Mouse (Mus musculus): ENCODE results near the gene A230050P20Rik. TPM values are rescaled to one million over a fixed set of nuclear protein-coding genes. Genes with fewer than 3 reads are reported as not detected.

Gene A230050P20Rik
- polyA plus RNA-seq, 1 experiment from 2014 or later, result 7.6 TPM

DNA sequence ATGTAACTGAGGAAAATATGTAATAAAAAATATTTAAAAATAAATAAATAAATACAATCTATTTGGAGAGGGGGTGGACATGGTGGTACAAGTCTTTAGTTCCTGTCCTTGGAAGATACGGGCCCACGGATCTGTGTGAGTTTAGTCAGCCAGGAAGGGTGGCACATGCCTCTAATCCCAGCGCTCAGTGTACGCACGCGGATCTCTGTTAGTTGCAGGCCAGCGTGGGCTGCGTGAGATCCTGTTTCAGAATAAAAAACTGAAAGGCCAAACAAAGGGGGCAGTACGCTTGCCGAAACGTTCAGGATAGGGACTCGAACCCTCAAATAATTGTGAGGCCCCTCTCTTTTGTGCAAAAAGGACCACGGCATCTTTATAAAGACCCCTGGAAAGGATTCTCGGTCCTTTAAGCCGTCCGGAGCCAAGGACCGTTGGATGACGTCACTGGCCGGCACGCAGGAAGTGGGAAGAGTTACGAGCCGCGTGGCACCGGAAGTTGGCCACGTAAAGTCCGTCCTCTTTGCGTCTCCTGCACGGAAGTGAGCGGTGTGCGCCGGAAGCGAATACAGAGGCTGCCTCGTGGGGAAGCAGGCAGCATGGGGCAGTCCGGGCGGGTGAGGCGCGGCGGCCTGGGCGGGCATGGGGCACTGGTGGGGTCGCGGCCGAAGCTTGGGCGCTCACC lies 19.4 kb downstream of the A230050P20Rik start, which contains the start of gene Ppan:
Gene Ppan, plus strand, starts transcription at position 472 of the 682 bp plus-strand sequence.
- Histone ChIP-seq H3K4me1 (replicated peaks; ENCODE audit: insufficient read depth, low read length) (no peaks in the 10 kb centered on the region), H3K9me3 (replicated peaks; ENCODE audit: low read length) (no peaks in the 10 kb centered on the region), H3K27me3 (ENCODE audit: insufficient read depth, low read length) (no peaks in the 10 kb centered on the region), H3K9ac (ENCODE audit: low read depth, low read length) (peak within 1 kb of the TSS; percentile 88), H3K27ac (peak within 1 kb of the TSS; percentile 83), H3K4me2 (ENCODE audit: low read length) (peak within 1 kb of the TSS; percentile 64), H3K36me3 (ENCODE audit: insufficient read depth, low read length) (peaks cover 28% of the 10 kb centered on the region), H3K4me3 (replicated peaks; ENCODE audit: low read depth, low read length) (peak within 1 kb of the TSS; percentile 62)
- under 1% methylated on average over 36 of the region's 43 CpGs for WGBS
- DNase-seq (ENCODE audit: low spot score) (peak; percentile 99), ATAC-seq (replicated peaks; ENCODE audit: low FRiP score, low read depth) (peak; percentile 94)
- TF ChIP-seq CTCF (IDR thresholded peaks at IDR 0.05; ENCODE audit: low read depth), result no peak

DNA sequence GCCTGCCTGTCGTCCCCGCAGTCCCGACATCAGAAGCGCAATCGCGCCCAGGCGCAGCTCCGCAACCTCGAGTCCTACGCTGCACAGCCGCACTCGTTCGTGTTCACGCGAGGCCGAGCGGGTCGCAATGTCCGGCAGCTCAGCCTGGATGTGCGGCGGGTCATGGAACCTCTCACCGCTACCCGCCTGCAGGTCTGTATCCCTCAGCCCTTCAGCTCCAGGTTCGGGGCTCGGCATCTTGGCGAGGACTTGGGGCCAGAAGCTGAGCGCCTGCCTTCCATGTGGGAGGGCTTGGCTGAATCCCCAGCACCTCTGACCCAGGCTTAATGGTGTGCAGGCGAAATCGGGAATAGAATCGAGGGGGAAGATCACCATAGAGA lies 19.9 kb downstream of the A230050P20Rik start:
- Histone ChIP-seq H3K4me3 (replicated peaks; ENCODE audit: low read depth, low read length) (peak overlapping the region; percentile 62), H3K4me2 (ENCODE audit: low read length) (peak overlapping the region; percentile 64), H3K36me3 (ENCODE audit: insufficient read depth, low read length) (peaks cover 33% of the 10 kb centered on the region), H3K9ac (ENCODE audit: low read depth, low read length) (peak overlapping the region; percentile 88), H3K4me1 (replicated peaks; ENCODE audit: insufficient read depth, low read length) (no peaks in the 10 kb centered on the region), H3K27ac (peak overlapping the region; percentile 83), H3K27me3 (ENCODE audit: insufficient read depth, low read length) (no peaks in the 10 kb centered on the region), H3K9me3 (replicated peaks; ENCODE audit: low read length) (no peaks in the 10 kb centered on the region)
- peak; percentile 24 for DNase-seq (ENCODE audit: low spot score)
- under 1% methylated on average over 27 of the region's 30 CpGs for WGBS
- TF ChIP-seq CTCF (IDR thresholded peaks at IDR 0.05; ENCODE audit: low read depth), result no peak
- peak; percentile 30 for ATAC-seq (replicated peaks; ENCODE audit: low FRiP score, low read depth)

DNA sequence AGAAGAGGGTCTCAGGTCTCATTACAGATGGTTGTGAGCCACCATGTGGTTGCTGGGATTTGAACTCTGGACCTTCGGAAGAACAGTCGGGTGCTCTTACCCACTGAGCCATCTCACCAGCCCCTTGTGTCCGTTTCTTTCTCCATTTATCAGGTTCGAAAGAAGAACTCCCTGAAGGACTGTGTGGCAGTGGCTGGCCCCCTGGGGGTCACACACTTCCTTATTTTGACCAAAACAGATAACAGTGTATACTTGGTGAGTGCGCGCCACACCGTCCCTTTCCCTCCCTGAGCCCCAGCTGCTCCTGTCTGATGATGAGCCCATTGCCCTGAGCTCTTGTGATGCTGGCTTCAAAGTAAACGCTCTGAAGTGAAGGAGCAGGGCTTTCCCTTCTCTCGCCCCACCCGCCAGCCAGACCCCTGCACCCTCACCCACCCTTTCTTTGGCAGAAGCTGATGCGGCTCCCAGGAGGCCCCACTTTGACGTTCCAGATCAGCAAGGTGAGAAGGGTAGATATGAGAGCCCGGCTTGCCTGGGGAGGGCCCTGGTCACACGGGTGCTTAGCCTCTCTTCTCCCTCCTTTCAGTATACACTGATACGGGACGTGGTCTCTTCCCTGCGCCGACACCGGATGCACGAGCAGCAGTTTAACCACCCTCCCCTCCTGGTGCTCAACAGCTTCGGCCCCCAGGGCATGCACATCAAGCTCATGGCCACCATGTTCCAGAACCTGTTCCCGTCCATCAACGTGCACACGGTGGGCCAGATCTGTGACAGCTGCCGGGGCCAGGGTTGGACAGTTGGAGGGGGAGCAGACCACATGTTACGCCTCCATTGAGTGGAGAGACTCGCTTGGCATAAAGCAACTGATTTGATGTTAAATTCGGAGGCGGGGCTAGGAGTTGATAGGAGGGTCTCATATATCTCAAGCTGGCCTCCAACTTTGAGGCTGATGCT lies 21.0 kb downstream of the A230050P20Rik start:
- no peaks in the 10 kb centered on the region for H3K27me3 ChIP-seq (ENCODE audit: insufficient read depth, low read length)
- no peaks in the 10 kb centered on the region for H3K9me3 ChIP-seq (replicated peaks; ENCODE audit: low read length)
- H3K4me2 ChIP-seq (ENCODE audit: low read length), result peak overlapping the region; percentile 64
- no peak overlapping the region for H3K27ac ChIP-seq
- DNase-seq (ENCODE audit: low spot score) (no peak), ATAC-seq (replicated peaks; ENCODE audit: low FRiP score, low read depth) (no peak)
- peaks cover 44% of the 10 kb centered on the region for H3K36me3 ChIP-seq (ENCODE audit: insufficient read depth, low read length)
- TF ChIP-seq CTCF (IDR thresholded peaks at IDR 0.05; ENCODE audit: low read depth), result no peak
- 80% methylated on average over 29 of the region's 29 CpGs for WGBS
- H3K4me3 ChIP-seq (replicated peaks; ENCODE audit: low read depth, low read length), result peak overlapping the region; percentile 62; the same call in 1 of the 2 replicates
- no peaks in the 10 kb centered on the region for H3K4me1 ChIP-seq (replicated peaks; ENCODE audit: insufficient read depth, low read length)
- H3K9ac ChIP-seq (ENCODE audit: low read depth, low read length), result peak overlapping the region; percentile 28; the same call in 1 of the 2 replicates

DNA sequence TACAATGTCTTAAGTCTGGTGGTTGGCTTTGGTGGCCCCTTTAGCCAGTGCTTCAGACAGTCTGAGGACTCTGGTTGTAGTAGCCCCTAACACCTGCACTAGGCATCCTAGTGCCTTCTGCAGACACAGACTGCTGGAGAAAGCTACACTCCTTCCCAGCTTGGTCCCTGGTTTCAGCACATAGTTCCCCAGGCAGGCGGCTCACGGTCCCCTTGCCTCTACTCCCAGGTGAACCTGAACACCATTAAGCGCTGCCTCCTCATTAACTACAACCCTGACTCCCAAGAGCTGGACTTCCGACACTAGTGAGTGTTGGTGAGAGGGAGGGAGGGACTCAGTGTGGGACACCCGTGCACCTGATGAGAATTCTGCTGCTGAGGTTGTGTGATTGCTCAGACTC lies 22.0 kb downstream of the A230050P20Rik start:
- Histone ChIP-seq H3K36me3 (ENCODE audit: insufficient read depth, low read length) (peaks cover 53% of the 10 kb centered on the region), H3K9me3 (replicated peaks; ENCODE audit: low read length) (no peaks in the 10 kb centered on the region), H3K9ac (ENCODE audit: low read depth, low read length) (no peak overlapping the region), H3K27me3 (ENCODE audit: insufficient read depth, low read length) (no peaks in the 10 kb centered on the region), H3K27ac (no peak overlapping the region), H3K4me3 (replicated peaks; ENCODE audit: low read depth, low read length) (no peak overlapping the region), H3K4me1 (replicated peaks; ENCODE audit: insufficient read depth, low read length) (no peaks in the 10 kb centered on the region), H3K4me2 (ENCODE audit: low read length) (no peak overlapping the region)
- ATAC-seq (replicated peaks; ENCODE audit: low FRiP score, low read depth) (no peak), DNase-seq (ENCODE audit: low spot score) (no peak)
- WGBS, result 91% methylated on average over 5 of the region's 5 CpGs
- no peak for TF ChIP-seq CTCF (IDR thresholded peaks at IDR 0.05; ENCODE audit: low read depth)

DNA sequence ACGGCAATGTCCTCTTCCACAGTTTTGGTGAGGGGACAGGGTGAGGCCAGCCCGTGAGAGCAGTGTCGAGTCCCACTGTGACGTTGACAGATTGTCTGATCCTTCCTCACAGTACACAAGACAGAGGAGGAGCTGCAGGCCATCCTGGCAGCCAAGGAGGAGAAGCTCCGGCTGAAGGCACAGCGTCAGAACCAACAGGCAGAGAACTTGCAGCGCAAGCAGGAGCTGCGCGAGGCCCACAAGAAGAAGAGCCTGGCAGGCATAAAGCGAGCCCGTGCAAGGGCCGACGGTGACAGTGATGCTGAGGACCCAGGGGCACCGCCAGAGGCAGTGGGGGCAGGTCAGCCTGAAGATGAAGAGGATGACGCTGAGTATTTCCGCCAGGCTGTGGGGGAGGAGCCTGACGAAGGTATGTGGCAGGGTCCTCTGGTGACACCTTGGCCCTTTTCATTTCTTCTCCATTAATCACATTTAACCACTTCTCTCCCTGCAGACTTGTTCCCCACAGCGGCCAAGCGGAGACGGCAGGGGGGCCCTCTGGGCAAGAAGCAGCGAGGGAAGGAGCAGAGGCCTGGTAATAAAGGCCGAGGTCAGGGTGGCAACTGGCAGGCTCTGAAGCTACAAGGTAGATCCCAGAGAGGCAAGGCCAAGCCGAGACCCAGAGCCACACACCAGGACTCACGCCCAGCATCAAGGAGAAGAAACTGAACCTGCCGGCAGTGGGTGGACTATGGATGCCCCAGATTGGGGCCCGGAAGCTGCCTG lies 23.1 kb downstream of the A230050P20Rik start:
- Histone ChIP-seq H3K9ac (ENCODE audit: low read depth, low read length) (no peak overlapping the region), H3K36me3 (ENCODE audit: insufficient read depth, low read length) (peaks cover 63% of the 10 kb centered on the region), H3K27ac (no peak overlapping the region), H3K4me1 (replicated peaks; ENCODE audit: insufficient read depth, low read length) (no peaks in the 10 kb centered on the region), H3K4me3 (replicated peaks; ENCODE audit: low read depth, low read length) (no peak overlapping the region), H3K27me3 (ENCODE audit: insufficient read depth, low read length) (no peaks in the 10 kb centered on the region), H3K4me2 (ENCODE audit: low read length) (no peak overlapping the region), H3K9me3 (replicated peaks; ENCODE audit: low read length) (no peaks in the 10 kb centered on the region)
- TF ChIP-seq CTCF (IDR thresholded peaks at IDR 0.05; ENCODE audit: low read depth), result no peak
- DNase-seq (ENCODE audit: low spot score) (no peak), ATAC-seq (replicated peaks; ENCODE audit: low FRiP score, low read depth) (no peak)
- 66% methylated on average over 26 of the region's 26 CpGs for WGBS
